Mouse (Mus musculus): ENCODE data around the gene Galnt11.
"Not testable (repeated sequence)": the region's sequence is repeated elsewhere in the genome, so short reads cannot be mapped to it uniquely, and the experiment has no call there.

The Galnt11 gene

GRCm38 (mm10) chr5:25221604-25222003, at the start of gene Galnt11:
Galnt11 (plus strand) TSS chr5:25221904.
- DNase-seq (ENCODE audit: low spot score): no peak

DNA sequence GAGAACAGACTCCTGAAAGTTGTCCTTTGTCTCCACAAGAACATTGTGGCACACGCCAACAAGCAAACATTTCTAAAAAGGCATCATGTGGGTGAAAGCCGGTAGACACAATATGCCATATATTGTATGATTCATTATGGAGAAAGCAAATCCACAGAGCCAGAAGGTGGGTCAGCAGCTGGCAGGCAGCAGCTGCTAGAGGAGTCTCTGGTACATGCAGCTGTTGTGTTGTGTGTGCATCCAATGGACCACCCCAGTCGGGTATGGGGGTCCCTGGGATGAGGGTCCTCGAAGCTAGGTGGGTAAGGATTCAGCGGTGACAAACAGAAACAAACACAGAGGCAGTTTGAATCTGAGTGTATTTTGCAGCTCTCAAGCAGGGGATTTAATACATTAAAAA, 43.8 kb upstream of the Galnt11 start:
- DNase-seq (ENCODE audit: low spot score): not testable (repeated sequence)

GRCm38 (mm10) chr5:25178543-25178942, 43.2 kb upstream of the Galnt11 start:
- DNase-seq (ENCODE audit: low spot score): not testable (repeated sequence)

GRCm38 (mm10) chr5:25179284-25179683, 42.4 kb upstream of the Galnt11 start:
- no peak for DNase-seq (ENCODE audit: low spot score)

- DNase-seq (ENCODE audit: low spot score): no peak
Measured at GRCm38 (mm10) chr5:25179936-25180488, 41.7 kb upstream of the Galnt11 start.

- no peak for DNase-seq (ENCODE audit: low spot score)
Measured at GRCm38 (mm10) chr5:25181004-25181531, 40.6 kb upstream of the Galnt11 start, which contains the start of gene Galntl5. Galntl5 (plus strand) TSS chr5:25181460.

- DNase-seq (ENCODE audit: low spot score): no peak
Measured at GRCm38 (mm10) chr5:25183595-25183994, 38.1 kb upstream of the Galnt11 start.

- DNase-seq (ENCODE audit: low spot score): no peak
Measured at GRCm38 (mm10) chr5:25184594-25184993, 37.1 kb upstream of the Galnt11 start.

DNA sequence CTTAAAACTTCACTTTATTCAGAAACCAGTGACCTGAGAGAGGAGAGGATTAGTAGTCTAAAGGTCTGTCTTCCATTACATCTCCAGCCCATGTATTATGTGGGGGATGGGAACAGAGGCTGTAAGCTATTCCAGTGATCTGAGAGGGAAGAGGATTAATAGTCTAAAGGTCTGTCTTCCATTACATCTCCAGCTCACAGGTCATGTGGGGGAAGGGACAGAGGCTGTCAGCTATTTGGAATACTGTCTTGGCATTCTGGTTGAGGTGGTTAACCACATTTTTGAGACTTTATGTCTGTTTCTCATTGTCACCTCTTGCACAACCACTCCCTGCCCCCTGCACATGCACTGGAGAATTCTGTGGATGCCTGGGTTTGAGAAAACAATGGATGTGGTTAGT, 34.0 kb upstream of the Galnt11 start:
- DNase-seq (ENCODE audit: low spot score): no peak

DNA sequence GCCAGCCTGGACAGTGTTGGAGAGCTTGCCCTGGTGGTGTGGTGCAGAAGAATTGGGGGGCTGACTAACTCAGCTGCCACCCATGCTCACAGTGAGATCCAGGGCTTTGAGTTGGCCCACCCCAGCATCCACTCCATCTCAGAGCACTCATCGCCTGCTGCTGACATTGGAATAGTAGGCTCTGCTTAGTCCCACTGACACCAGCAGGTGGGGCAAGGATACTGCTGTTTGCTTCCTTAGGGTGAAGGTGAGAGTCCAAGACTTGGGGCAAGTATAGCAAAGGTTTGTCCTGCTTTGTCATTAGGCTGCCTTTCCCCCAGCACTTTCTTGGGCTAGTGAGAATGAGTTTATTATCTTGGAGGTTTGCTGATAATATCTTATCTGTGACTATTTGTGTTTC, 32.9 kb upstream of the Galnt11 start:
- DNase-seq (ENCODE audit: low spot score): peak; percentile 16

DNA sequence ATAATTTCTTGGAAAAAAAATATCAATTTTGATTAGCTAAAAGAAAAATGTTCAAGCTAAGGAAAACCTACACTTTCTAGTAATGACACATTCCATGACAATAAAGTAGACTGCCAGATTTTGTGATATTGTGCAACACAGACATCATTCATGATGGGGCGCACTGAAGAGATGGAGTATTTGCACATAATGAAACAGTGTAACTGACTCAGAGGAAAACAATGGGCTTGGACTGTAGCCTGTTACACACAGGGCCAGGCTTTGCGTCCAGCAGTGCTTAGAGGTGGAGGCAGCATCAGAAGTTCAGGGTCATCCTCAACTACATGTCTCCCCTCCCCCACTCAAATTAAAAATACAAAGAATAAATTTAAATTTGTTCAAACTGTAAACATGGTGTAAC, 31.2 kb upstream of the Galnt11 start:
- DNase-seq (ENCODE audit: low spot score): peak; percentile 34

DNA sequence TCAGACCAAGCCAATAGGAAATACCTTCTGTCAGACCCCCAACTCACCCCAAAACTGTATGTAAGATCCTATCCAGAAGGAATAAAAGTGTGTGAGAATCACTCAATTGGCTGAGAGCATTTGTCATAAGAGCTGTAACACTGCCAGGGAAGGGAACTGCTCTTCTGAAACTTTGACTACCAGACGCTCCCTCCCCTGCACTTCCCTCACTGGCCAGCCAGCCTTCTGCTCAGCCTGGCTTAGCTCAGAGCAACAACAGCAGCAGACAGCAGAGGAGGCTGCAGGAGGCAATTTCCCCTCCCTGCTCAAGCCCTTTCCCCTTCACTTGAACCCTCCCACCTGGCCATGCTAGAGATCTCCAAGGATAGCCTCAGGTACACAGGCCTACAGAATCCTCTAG, 9.8 kb upstream of the Galnt11 start:
- no peak for DNase-seq (ENCODE audit: low spot score)

DNA sequence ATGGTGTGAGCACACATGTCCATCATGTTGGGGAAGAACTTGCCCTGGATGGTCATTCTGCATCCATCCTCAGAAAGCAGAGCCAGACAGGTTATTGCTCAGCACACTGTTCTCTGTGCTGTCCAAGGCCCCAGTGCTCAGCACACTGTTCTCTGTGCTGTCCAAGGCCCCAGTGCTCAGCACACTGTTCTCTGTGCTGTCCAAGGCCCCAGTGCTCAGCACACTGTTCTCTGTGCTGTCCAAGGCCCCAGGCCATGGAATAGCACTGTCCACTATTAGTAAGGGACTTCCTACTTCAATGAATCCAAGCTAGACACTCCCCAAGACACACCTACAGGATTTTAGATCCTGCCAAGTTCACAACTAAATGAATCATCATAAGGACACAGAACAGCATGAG, 8.5 kb upstream of the Galnt11 start:
- not testable (repeated sequence) for DNase-seq (ENCODE audit: low spot score)

- no peak for DNase-seq (ENCODE audit: low spot score)
Measured at GRCm38 (mm10) chr5:25215006-25215405, 6.7 kb upstream of the Galnt11 start.

GRCm38 (mm10) chr5:25222752-25223702, 1.3 kb downstream of the Galnt11 start, which contains the start of gene E130116L18Rik:
E130116L18Rik (minus strand) TSS chr5:25223153.
- peak; percentile 91 for DNase-seq (ENCODE audit: low spot score)

DNA sequence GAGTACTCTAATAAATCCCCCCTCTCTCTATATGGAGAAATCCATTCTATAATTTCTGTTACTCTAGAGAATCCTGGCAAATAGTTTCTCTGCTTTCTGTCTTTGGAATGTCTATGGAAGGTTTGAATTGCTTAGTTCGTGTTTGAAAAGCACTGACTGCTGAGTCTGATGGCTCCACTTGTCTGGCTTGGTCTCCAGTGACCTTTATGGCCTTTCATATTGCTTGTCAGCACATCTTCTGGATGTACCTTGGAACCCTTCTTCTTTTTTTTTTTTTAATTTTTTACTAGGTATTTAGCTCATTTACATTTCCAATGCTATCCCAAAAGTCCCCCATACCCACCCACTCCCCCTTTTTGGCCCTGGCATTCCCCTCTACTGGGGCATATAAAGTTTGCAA, 2.7 kb downstream of the Galnt11 start:
- DNase-seq (ENCODE audit: low spot score): not testable (repeated sequence)

GRCm38 (mm10) chr5:25243101-25243500, 21.4 kb downstream of the Galnt11 start:
- DNase-seq (ENCODE audit: low spot score): no peak

DNA sequence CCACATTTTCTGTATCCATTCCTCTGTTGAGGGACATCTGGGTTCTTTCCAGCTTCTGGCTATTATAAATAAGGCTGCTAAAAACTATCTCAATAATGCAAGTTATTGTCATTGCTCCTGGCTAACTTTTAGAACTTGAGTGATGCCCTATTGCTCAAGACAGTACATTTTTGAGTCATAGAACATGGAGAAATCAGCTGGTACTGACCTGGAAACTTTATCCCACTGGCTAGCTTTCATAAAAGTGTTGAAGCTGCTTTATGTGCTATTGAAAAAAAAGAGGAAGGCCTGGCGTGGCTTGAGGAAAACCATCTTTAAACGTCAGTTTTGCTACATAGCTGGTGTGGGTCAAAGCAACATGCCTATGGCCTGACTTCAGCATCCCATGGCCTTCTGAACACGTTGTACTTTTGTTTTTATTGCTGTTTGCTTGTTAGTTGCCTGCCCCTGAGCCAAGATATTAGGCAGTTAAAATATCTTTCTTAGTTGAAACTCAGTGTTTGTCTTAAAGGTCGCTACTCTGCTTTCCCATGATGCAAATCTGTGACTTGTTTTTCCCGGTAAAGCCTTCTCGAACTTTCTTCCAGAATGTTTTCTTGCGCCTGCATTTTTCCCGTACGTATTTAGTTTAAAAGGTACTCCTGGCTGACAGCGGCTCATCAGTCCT, 24.2 kb downstream of the Galnt11 start:
- DNase-seq (ENCODE audit: low spot score): no peak

- DNase-seq (ENCODE audit: low spot score): no peak
Measured at GRCm38 (mm10) chr5:25246473-25246865, 24.8 kb downstream of the Galnt11 start.

DNA sequence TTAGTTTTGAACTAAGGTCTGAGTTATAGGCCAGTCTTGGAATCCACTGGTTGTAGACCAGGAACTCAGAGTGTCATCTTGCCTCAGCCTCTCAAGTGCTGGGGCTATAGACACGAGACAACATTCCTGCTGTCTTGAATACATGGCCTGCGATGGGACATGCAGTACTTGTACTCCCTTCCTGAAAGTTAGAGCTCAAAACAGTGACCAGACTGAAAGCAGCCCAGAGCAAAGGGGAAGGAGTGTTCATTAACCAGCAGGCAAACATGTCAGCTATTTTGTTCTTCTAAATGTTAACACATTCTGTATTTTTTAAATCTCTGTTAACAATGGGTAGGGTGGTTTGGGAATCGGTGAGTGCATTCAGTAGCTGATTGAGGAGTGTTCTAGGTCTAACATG, 25.3 kb downstream of the Galnt11 start:
- DNase-seq (ENCODE audit: low spot score): no peak

- DNase-seq (ENCODE audit: low spot score): no peak
Measured at GRCm38 (mm10) chr5:25252423-25252822, 30.7 kb downstream of the Galnt11 start.

- no peak for DNase-seq (ENCODE audit: low spot score)
Measured at GRCm38 (mm10) chr5:25252825-25253544, 31.3 kb downstream of the Galnt11 start.

Measured in testis, postnatal 14 days (tissue).